Mouse (Mus musculus): ENCODE data around the gene Kif21b. TPM values are rescaled to one million over a fixed set of nuclear protein-coding genes. Genes with fewer than 3 reads are reported as not detected.
A peak's percentile ranks its signal among the peaks of the same experiment; 100 is the strongest.

Gene Kif21b
- total RNA-seq (2021), result 2.7 and 12.5 TPM in 2 replicates
- long read RNA-seq, experiment 1, result 0 reads
- long read RNA-seq, experiment 2, partial matches to known transcripts, result 1 of 1 reads
- long read RNA-seq, experiment 2, other reads (novel, unspliced or antisense), result 0 of 1 reads

- peak; percentile 92 for DNase-seq
These were observed at the start of gene Kif21b for GRCm38 (mm10) chr1:136130951-136131558. TSS of gene Kif21b (plus strand) at chr1:136131389.

GRCm38 (mm10) chr1:136085988-136086685 lies 45.1 kb upstream of the Kif21b start:
- no peak for DNase-seq

GRCm38 (mm10) chr1:136089368-136090165 lies 41.6 kb upstream of the Kif21b start:
- no peak for DNase-seq

- no peak for DNase-seq
These were observed 37.5 kb upstream of the Kif21b start for GRCm38 (mm10) chr1:136093726-136094125.

GRCm38 (mm10) chr1:136094807-136095206 lies 36.4 kb upstream of the Kif21b start:
- DNase-seq, result no peak

- DNase-seq, result no peak
These were observed 29.1 kb upstream of the Kif21b start for GRCm38 (mm10) chr1:136102094-136102493.

GRCm38 (mm10) chr1:136102551-136102950 lies 28.6 kb upstream of the Kif21b start:
- DNase-seq, result no peak

- no peak for DNase-seq
These were observed 28.2 kb upstream of the Kif21b start for GRCm38 (mm10) chr1:136102981-136103380.

GRCm38 (mm10) chr1:136103696-136104095 lies 27.5 kb upstream of the Kif21b start:
- no peak for DNase-seq

GRCm38 (mm10) chr1:136104741-136105140 lies 26.4 kb upstream of the Kif21b start:
- DNase-seq, result no peak

- DNase-seq, result no peak
These were observed 21.7 kb upstream of the Kif21b start for GRCm38 (mm10) chr1:136109464-136109863.

GRCm38 (mm10) chr1:136116183-136116582 lies 15.0 kb upstream of the Kif21b start:
- DNase-seq, result peak; percentile 80

GRCm38 (mm10) chr1:136117069-136117468 lies 14.1 kb upstream of the Kif21b start:
- no peak for DNase-seq

GRCm38 (mm10) chr1:136118875-136119274 lies 12.3 kb upstream of the Kif21b start:
- DNase-seq, result peak; percentile 55

GRCm38 (mm10) chr1:136119571-136120262 lies 11.5 kb upstream of the Kif21b start:
- DNase-seq, result no peak

GRCm38 (mm10) chr1:136120263-136120603 lies 11.0 kb upstream of the Kif21b start:
- DNase-seq, result no peak

- no peak for DNase-seq
These were observed 10.4 kb upstream of the Kif21b start for GRCm38 (mm10) chr1:136120785-136121184.

- no peak for DNase-seq
These were observed 9.2 kb upstream of the Kif21b start for GRCm38 (mm10) chr1:136122030-136122429.

- DNase-seq, result no peak
These were observed 4.9 kb upstream of the Kif21b start for GRCm38 (mm10) chr1:136126159-136126765.

GRCm38 (mm10) chr1:136126895-136127294 lies 4.3 kb upstream of the Kif21b start:
- DNase-seq, result peak; percentile 87

- DNase-seq, result no peak
These were observed 3.3 kb upstream of the Kif21b start for GRCm38 (mm10) chr1:136127856-136128255.

GRCm38 (mm10) chr1:136128416-136128815 lies 2.8 kb upstream of the Kif21b start:
- no peak for DNase-seq

All from adrenal gland, postnatal 14 days (tissue).